Mouse (Mus musculus) subcutaneous adipose tissue, adult 2 months (tissue): ENCODE measurements around the gene Mfsd4b2. TPM values are rescaled to one million over a fixed set of nuclear protein-coding genes. Genes with fewer than 3 reads are reported as not detected.

ENCODE experiments used
- polyA plus RNA-seq: library from polyadenylated mRNA; depleted of rRNA; stranded (reverse); fragments of >200 nt; gene quantifications from 2 replicates; pipeline ENCODE4 v1.2.3, GENCODE M21; 2012; ENCODE audit warnings: low replicate concordance; rRNA removed

Mfsd4b2 gene
- 0.06 and 0.19 TPM in 2 replicates for polyA plus RNA-seq

GRCm38 (mm10) chr10:39926616-39927139, at the start of gene Mfsd4b2:
TSS of gene Mfsd4b2 (minus strand) at chr10:39926923.

DNA sequence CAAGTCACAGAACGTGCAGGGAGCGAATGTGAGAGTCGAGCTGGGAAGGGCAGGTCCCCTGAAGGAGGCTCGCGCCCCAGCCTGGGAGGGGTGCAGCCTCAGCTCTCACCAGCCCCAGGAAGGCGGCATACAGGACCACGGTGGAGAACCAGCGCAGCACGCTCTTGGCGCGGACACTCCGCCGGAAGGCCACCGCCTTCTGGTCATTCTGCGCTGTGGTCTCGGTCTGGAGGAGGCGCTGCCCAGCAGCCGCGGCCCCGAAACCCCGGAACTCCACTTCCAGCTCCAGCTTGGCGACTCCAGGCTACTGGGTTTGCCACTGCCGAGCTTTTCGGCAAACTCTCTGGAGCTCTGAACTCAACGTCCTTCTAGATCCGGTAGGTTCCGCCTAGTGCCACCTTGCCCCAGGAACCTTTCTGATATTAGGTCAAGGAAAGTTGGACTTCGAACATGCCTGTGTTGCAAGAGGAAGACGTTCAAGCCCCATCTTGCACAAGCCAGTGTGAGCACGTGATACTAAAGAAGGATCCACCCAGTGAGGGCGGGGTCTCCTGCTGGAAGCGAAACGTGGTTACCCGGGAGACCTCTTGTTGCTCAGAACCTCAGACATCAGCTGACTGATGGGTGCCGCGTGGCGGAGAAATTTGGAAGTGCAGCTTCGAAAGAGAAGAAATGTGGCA, 33.2 kb upstream of the Mfsd4b2 start, which contains the start of gene Mfsd4b3:
Gene Mfsd4b3 (minus strand): TSS at position 393 of the 680 bp plus-strand sequence.

DNA sequence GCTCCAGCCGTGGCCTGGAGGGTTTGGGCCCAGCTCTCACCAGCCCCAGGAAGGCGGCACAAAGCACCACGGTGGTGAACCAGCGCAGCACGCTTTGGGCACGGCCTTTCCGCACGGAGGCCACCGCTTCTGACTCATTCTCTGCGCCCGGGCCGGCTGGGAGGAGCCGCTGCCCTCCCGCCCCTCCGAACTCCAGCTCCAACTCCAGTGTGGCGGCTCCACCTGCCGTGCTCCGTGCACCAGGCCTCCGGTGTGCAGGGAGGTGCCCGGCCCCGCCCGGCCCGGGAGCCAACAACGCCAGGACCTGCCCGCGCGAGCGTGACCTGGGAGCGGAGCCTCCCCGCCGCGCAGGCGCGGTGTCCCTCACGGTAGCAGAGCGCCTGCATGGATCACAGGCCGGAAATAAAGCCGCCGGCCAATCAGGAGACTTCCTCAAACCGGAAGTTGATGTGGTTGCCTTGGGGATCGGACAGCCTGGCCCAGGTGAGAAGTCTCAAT, 27.8 kb downstream of the Mfsd4b2 start, which contains the start of gene Mfsd4b4:
Gene Mfsd4b4 (minus strand): TSS at position 365 of the 498 bp plus-strand sequence.

Other genes starting within 250 kb of the Mfsd4b2 start
- 14.1 and 100 TPM in 2 replicates for gene Rev3l, start 194.8 kb downstream of the Mfsd4b2 start, polyA plus RNA-seq
- gene Mfsd4b4, start 27.7 kb downstream of the Mfsd4b2 start, polyA plus RNA-seq, result 5.1 and 6.3 TPM in 2 replicates
- gene Mfsd4b3, start 33.2 kb upstream of the Mfsd4b2 start, polyA plus RNA-seq, result 1.8 and 3.5 TPM in 2 replicates
- gene Mfsd4b5, start 59.7 kb upstream of the Mfsd4b2 start, polyA plus RNA-seq, result 0.14 and 0.23 TPM in 2 replicates
- 0.73 and 1.8 TPM in 2 replicates for gene Mfsd4b1, start 98.3 kb upstream of the Mfsd4b2 start, polyA plus RNA-seq
- 19.6 and 30.2 TPM in 2 replicates for gene Slc16a10, start 215.3 kb upstream of the Mfsd4b2 start, polyA plus RNA-seq